Mouse (Mus musculus) lung, postnatal 10 days (tissue): Measurements from ENCODE around the gene Ndufaf3.

ENCODE experiments used
- DNase-seq: peaks from one replicate; pipeline ENCODE4 v3.0.0; 2021

Gene Ndufaf3

GRCm38 (mm10) chr9:108516380-108517251, 50.6 kb downstream of the Ndufaf3 start, which contains the start of gene Qrich1:
Gene Qrich1, plus strand, starts transcription at chr9:108516806.
- peak; percentile 97 for DNase-seq
